Mouse (Mus musculus) intestine, embryonic 14.5 days (tissue): ENCODE results near the gene Hs3st2. TPM values are rescaled to one million over a fixed set of nuclear protein-coding genes. Genes with fewer than 3 reads are reported as not detected.

ENCODE experiments used
- ATAC-seq: fragments of 200-750 bp; cut with Nextera tagmentation; replicated peaks from 2 replicates; pipeline ENCODE4 v1.8.0; 2017; ENCODE audit warnings: low read depth, moderate number of reproducible peaks, moderate TSS enrichment, moderate library complexity; ENCODE audit not compliant: low FRiP score, low TSS enrichment
- DNase-seq: peaks from one replicate; pipeline ENCODE4 v3.0.0-alpha.2; 2018; ENCODE audit warnings: low spot score
- H3K27ac ChIP-seq: fragments of 300-500 bp; sonication (generic); 2 replicates; pipeline ENCODE4 v1.5.1; 2014; ENCODE audit warnings: low read depth, mild to moderate bottlenecking, control low read depth
- H3K27me3 ChIP-seq: fragments of 300-500 bp; sonication (generic); replicated peaks from 2 replicates; pipeline ENCODE4 v1.6.1; 2014; ENCODE audit warnings: low read length, control low read depth; ENCODE audit not compliant: control insufficient read depth, insufficient read depth
- H3K36me3 ChIP-seq: fragments of 300-500 bp; sonication (generic); 2 replicates; pipeline ENCODE4 v1.6.1; 2014; ENCODE audit warnings: low read length, control low read depth; ENCODE audit not compliant: control insufficient read depth, insufficient read depth
- H3K4me1 ChIP-seq: fragments of 300-500 bp; sonication (generic); replicated peaks from 2 replicates; pipeline ENCODE4 v1.6.1; 2014; ENCODE audit warnings: low read length, control low read depth, mixed read lengths; ENCODE audit not compliant: control insufficient read depth, insufficient read depth
- H3K4me2 ChIP-seq: fragments of 300-500 bp; sonication (generic); 2 replicates; pipeline ENCODE4 v1.6.1; 2014; ENCODE audit warnings: low read length
- H3K4me3 ChIP-seq: fragments of 300-500 bp; sonication (generic); 2 replicates; pipeline ENCODE4 v1.5.1; 2014; ENCODE audit warnings: low read depth, low read length, control low read depth, mixed read lengths
- H3K9ac ChIP-seq: fragments of 300-500 bp; sonication (generic); 2 replicates; pipeline ENCODE4 v1.6.1; 2014; ENCODE audit warnings: mild to moderate bottlenecking, low read length
- H3K9me3 ChIP-seq: fragments of 300-500 bp; sonication (generic); 2 replicates; pipeline ENCODE4 v1.6.1; 2016; ENCODE audit warnings: low read length, control low read depth; ENCODE audit not compliant: control insufficient read depth
- WGBS: fragments of 180-500 bp; shearing (Covaris S2); extraction: QIAGEN DNeasy Blood & Tissue Kit; methylation state at CpG from one replicate; pipeline ENCODE4 v1.1.7; 2014; 5-methylcytosine and 5-hydroxymethylcytosine counted together
- polyA plus RNA-seq: library from polyadenylated mRNA; unstranded; fragments of >200 nt; fragmentation: Nextera tagmentation; extraction: Ambion mirVana; gene quantifications from 2 replicates; pipeline ENCODE4 v1.2.1, GENCODE M21; 2014

The Hs3st2 gene
- polyA plus RNA-seq, 1 experiment from 2014 or later = 0.68 TPM

DNA sequence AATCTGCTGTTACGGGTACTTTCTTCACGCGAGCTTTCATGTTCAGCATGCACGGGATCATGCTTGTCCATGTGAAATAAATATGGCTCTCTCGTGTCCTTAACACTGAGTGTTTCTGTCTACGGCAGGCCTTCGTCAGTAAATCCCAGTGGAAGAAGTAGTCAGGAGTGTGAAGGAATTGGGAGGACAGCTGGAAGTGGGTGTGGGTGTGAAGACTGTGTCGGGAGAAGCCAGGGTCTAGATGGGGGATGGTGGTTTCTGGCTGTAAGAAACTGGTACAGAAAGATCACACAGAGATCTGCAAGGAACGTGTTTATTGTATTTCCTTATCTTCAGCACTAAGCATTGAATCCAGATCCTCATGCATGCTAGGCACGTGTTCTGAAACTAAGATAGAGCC lies 110.0 kb downstream of the Hs3st2 start:
- WGBS = 80% methylated on average over 10 of the region's 10 CpGs
- Histone ChIP-seq H3K9me3 (no peaks in the 10 kb centered on the region), H3K36me3 (no peaks in the 10 kb centered on the region), H3K4me3 (no peak overlapping the region), H3K9ac (no peak overlapping the region), H3K27me3 (no peaks in the 10 kb centered on the region), H3K4me2 (no peak overlapping the region), H3K4me1 (no peaks in the 10 kb centered on the region), H3K27ac (no peak overlapping the region)
- ATAC-seq (no peak), DNase-seq (no peak)

DNA sequence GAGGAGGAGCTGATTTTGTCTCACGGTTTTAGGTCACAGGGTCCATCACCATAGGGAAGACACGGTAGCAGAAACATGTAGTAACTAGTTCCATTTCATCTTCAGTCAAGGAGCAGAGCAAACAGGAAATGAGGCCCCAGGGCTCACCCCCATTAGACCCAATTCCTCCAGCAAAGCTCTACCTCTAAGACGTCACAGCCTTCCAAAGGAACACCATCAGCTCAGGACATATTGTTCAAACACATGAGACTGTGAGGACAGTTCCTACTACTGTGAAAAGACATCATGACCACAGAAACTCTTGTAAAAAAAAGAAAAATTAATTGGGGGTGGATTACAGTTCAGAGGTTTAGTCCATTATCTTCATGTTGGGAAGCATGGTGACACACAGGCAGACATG lies 125.1 kb downstream of the Hs3st2 start:
- H3K4me2 ChIP-seq = no peak overlapping the region
- no peaks in the 10 kb centered on the region for H3K27me3 ChIP-seq
- no peaks in the 10 kb centered on the region for H3K9me3 ChIP-seq
- no peak overlapping the region for H3K4me3 ChIP-seq
- H3K4me1 ChIP-seq = no peaks in the 10 kb centered on the region
- H3K36me3 ChIP-seq = no peaks in the 10 kb centered on the region
- ATAC-seq = no peak
- no peak overlapping the region for H3K27ac ChIP-seq
- no peak overlapping the region for H3K9ac ChIP-seq
- 71% methylated on average over 3 of the region's 3 CpGs for WGBS
- no peak for DNase-seq

DNA sequence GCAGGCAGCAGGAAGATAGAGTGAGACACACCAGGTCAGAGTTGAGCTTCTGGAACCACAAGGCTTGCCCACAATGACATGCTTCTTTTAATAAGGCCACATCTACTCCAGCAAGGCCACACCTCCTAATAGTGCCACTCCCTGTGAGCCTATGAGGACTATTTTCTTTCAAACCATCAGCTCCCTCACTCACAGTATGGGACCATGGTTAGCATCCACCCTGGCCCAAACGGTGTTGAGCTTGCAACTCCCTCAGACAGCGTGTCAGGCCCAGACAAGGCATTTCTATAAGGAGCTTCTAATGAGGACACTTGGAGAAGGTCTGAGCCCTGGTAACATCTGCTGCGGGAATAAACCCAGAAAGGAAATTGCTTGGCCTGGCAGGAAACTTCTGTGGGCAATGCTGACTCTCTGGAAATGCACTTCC lies 125.5 kb downstream of the Hs3st2 start:
- H3K4me2 ChIP-seq = no peak overlapping the region
- H3K9me3 ChIP-seq = no peaks in the 10 kb centered on the region
- no peaks in the 10 kb centered on the region for H3K4me1 ChIP-seq
- H3K4me3 ChIP-seq = no peak overlapping the region
- H3K27ac ChIP-seq = no peak overlapping the region
- no peaks in the 10 kb centered on the region for H3K36me3 ChIP-seq
- DNase-seq (no peak), ATAC-seq (no peak)
- H3K9ac ChIP-seq = no peak overlapping the region
- no peaks in the 10 kb centered on the region for H3K27me3 ChIP-seq
- 86% methylated on average over 3 of the region's 3 CpGs for WGBS

DNA sequence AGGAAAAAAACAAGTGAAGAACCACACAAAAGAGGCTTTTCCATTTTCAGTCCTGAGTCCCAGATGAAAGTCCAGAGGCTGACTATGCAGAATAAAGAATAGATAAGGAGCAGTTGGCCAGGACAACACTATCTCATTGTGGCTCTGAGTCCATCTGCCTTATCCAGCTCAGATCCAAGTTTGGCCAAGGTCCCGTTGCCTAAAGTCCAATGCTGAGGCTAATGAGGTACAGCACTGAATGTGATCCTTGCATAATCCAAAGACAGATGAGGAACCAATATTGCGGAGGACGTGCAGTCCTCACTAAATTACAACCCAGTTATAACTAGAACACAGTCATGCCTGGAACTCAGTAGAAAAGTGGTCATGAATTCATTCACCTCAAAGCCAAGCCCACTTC lies 130.5 kb downstream of the Hs3st2 start:
- Histone ChIP-seq H3K4me1 (no peaks in the 10 kb centered on the region), H3K27ac (no peak overlapping the region), H3K9ac (no peak overlapping the region), H3K9me3 (no peaks in the 10 kb centered on the region), H3K27me3 (no peaks in the 10 kb centered on the region), H3K4me2 (no peak overlapping the region), H3K4me3 (no peak overlapping the region), H3K36me3 (no peaks in the 10 kb centered on the region)
- DNase-seq = no peak
- 94% methylated on average over 3 of the region's 3 CpGs for WGBS
- no peak for ATAC-seq

DNA sequence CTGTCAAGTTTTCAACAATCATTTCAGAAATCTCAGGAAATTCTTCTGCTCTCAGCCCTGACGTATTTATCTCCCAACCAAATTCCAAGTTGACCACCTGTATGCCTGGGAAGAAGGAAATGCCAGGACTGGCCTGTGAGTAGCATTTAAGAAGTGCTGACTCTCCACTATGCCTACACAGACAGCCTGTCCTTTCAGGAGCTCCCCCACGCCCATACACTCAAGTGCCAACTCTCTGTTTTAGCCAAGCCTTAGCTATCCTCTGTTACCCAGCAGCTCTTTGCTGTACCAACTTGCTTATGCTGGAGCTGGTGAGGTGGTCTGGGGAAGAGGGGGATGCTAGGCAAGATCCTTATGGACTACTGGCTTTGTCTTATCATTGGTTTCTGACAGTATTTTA lies 137.4 kb downstream of the Hs3st2 start:
- WGBS = 78% methylated on average over 2 of the region's 2 CpGs
- Histone ChIP-seq H3K36me3 (no peaks in the 10 kb centered on the region), H3K4me1 (no peaks in the 10 kb centered on the region), H3K9ac (no peak overlapping the region), H3K27ac (no peak overlapping the region), H3K4me3 (no peak overlapping the region), H3K4me2 (no peak overlapping the region), H3K27me3 (no peaks in the 10 kb centered on the region), H3K9me3 (no peaks in the 10 kb centered on the region)
- ATAC-seq = no peak
- DNase-seq = no peak

DNA sequence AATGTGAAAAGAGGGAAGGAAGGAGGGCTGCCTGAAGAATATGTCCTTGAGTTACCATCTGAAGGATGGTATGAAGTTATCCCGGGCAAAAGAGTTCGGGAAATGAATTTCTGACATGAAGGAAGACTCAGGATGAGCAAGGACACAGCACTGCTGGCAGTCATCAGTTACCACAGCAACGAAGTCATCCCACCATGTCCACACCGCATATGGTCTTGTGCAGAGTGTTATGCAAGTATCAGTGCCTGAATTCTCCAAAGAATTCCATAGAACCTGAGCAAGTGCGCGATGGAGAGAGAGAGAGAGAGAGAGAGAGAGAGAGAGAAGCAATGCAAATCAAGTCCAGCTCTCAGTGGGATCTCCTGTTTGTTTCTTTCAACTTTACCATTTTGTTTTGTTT lies 142.0 kb downstream of the Hs3st2 start:
- H3K27ac ChIP-seq = no peak overlapping the region
- 91% methylated on average over 6 of the region's 6 CpGs for WGBS

DNA sequence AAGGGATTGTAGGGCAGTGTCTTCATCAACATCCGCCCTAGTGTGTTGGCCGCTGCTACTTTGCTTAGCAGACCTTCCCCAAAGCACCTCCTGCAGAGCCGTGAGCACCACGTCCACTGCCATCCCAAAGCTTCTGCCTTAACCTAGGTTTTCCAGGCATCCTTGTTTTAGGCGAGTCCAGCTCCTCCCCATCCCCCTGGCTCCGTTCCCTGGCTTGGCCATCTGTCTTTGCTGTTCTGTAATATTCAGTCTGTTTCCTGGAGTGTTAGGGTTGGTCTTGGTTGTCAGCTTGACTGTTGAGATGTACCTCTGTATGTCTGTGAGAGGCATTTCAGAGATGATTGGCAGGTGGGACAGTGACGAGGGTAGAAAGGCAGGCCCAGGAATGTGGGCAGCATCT lies 142.7 kb downstream of the Hs3st2 start:
- Histone ChIP-seq H3K4me2 (no peak overlapping the region), H3K36me3 (no peaks in the 10 kb centered on the region), H3K27me3 (no peaks in the 10 kb centered on the region), H3K4me1 (no peaks in the 10 kb centered on the region), H3K4me3 (no peak overlapping the region), H3K9me3 (no peaks in the 10 kb centered on the region), H3K27ac (no peak overlapping the region), H3K9ac (no peak overlapping the region)
- 84% methylated on average over 7 of the region's 7 CpGs for WGBS
- DNase-seq (no peak), ATAC-seq (no peak)

More for the DNA sequence above, 142.0 kb downstream of the Hs3st2 start:
- no peak overlapping the region for H3K4me3 ChIP-seq
- ATAC-seq = no peak
- no peak overlapping the region for H3K9ac ChIP-seq
- no peak for DNase-seq
- H3K36me3 ChIP-seq = no peaks in the 10 kb centered on the region
- H3K4me1 ChIP-seq = no peaks in the 10 kb centered on the region
- no peaks in the 10 kb centered on the region for H3K27me3 ChIP-seq
- H3K4me2 ChIP-seq = no peak overlapping the region
- H3K9me3 ChIP-seq = no peaks in the 10 kb centered on the region

DNA sequence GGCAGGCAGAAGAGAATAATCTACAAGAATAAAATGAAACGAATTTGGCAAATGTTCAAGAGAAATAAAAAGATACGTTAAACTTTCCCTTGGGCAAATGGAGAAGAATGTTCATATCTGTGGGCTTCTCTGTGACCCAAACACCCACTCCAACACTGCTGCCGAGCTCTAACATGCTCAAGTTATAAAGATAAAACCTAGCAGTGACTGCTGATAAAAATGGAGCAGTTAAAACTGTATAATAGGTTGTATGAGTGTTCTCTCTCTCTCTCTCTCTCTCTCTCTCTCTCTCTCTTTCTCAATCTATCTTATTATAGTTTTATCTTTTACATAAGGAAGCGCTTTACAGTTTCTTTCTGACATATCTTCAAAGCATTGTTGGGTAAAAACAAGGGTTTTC lies 144.3 kb downstream of the Hs3st2 start:
- Histone ChIP-seq H3K4me3 (no peak overlapping the region), H3K36me3 (no peaks in the 10 kb centered on the region), H3K4me1 (no peaks in the 10 kb centered on the region), H3K4me2 (no peak overlapping the region), H3K9me3 (no peaks in the 10 kb centered on the region), H3K9ac (no peak overlapping the region), H3K27me3 (no peaks in the 10 kb centered on the region), H3K27ac (no peak overlapping the region)
- ATAC-seq (no peak), DNase-seq (no peak)
- 71% methylated on average over 4 of the region's 4 CpGs for WGBS

DNA sequence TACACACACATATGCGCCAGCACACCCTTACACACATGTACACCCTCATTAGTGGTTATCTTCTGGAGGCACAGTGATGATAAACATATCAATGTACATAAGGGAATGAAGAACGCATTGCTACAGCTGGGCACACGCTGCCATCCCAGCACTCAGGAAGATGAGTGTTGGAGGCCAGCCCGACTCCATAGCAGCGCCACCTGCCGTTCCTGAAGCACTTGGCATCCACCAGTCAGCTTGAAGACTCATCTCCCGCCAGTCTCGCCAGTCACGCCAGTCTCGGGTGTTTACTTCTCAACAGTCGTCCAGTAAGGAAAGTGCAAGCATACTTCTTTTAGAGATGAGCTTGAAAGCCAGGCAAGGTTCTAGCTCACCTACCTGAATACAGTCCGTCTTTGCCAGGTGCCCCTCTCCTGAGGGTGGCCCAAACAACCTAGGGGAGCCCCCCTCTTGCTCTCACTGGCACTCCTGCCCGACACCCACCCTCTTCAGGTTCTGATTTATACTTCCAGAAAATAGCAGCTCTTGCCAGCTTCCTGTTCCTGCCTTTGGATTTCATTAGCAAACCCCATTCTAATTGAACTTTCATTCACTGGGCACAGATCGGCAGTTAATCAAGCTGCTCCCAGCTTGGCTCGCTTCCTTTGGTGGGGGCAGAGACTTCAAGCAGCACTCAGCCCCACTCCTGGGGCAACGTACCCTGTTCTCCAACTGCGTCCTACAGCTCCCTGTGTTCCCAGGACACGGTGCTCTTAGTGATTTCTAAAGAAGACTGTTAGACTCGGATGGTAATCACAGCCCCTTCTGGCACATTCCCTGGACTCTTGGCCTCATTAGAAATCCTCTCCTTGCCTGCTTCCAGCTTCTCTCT lies 148.0 kb downstream of the Hs3st2 start:
- Histone ChIP-seq H3K9ac (no peak overlapping the region), H3K4me2 (no peak overlapping the region), H3K9me3 (no peaks in the 10 kb centered on the region; the same call in 1 of the 2 replicates), H3K27ac (no peak overlapping the region), H3K4me3 (no peak overlapping the region), H3K27me3 (no peaks in the 10 kb centered on the region), H3K36me3 (no peaks in the 10 kb centered on the region), H3K4me1 (no peaks in the 10 kb centered on the region)
- 52% methylated on average over 19 of the region's 19 CpGs for WGBS
- DNase-seq (no peak), ATAC-seq (no peak)
